Mouse (Mus musculus): Measurements from ENCODE around the gene Gm4181.

DNA sequence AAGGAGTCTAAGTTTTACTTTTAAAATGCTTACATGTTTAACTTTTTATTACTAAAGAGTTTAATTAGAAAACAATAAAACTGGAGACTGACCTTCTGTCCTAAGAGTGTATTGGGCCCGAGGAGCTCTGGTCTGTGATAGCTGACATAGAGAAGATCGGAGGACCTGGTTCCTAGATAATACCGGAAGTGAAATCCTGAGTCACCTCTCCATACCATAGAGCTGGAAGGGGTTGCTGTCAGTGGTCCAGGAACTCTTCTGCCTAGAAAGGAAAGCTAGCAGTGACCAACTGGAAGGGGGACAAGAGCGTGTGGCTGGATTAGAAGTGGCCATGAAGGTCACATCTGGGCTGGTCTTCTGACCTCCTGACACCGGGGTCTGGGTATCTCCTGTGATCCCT, 41.8 kb upstream of the Gm4181 start:
- TF ChIP-seq CTCF (IDR thresholded peaks at IDR 0.05; ENCODE audit: borderline replicate concordance, insufficient read depth, low read length): no peak
- TF ChIP-seq POLR2A (IDR thresholded peaks at IDR 0.05; ENCODE audit: low read depth, low read length): no peak
